Mouse (Mus musculus): ENCODE data around the gene Gpr37. TPM values are rescaled to one million over a fixed set of nuclear protein-coding genes. Genes with fewer than 3 reads are reported as not detected.

The Gpr37 gene
- under 1 TPM; 0.05 to 0.06 TPM for total RNA-seq (2021)

GRCm38 (mm10) chr6:25690629-25691028, at the start of gene Gpr37:
Gene Gpr37 (minus strand): TSS chr6:25690729.
- intact Hi-C loops (cut with DNase I): no loop called here
- DNase-seq (ENCODE audit: low spot score): no peak

- DNase-seq (ENCODE audit: low spot score): no peak
- intact Hi-C loops (cut with DNase I): no loop called here
Observed at GRCm38 (mm10) chr6:25736533-25736932, 46.0 kb upstream of the Gpr37 start.

- no peak for DNase-seq (ENCODE audit: low spot score)
Observed at GRCm38 (mm10) chr6:25726560-25726959, 36.0 kb upstream of the Gpr37 start.

GRCm38 (mm10) chr6:25710601-25711000, 20.1 kb upstream of the Gpr37 start:
- intact Hi-C loops (cut with DNase I): no loop called here

More at GRCm38 (mm10) chr6:25726560-25726959, 36.0 kb upstream of the Gpr37 start:
- intact Hi-C loops (cut with DNase I): no loop called here

GRCm38 (mm10) chr6:25709250-25709895, 18.8 kb upstream of the Gpr37 start:
- no peak for DNase-seq (ENCODE audit: low spot score)
- intact Hi-C loops (cut with DNase I): no loop called here

More at GRCm38 (mm10) chr6:25710601-25711000, 20.1 kb upstream of the Gpr37 start:
- DNase-seq (ENCODE audit: low spot score): no peak

- no peak for DNase-seq (ENCODE audit: low spot score)
- intact Hi-C loops (cut with DNase I): no loop called here
Observed at GRCm38 (mm10) chr6:25699956-25700355, 9.4 kb upstream of the Gpr37 start.

- intact Hi-C loops (cut with DNase I): no loop called here
- no peak for DNase-seq (ENCODE audit: low spot score)
Observed at GRCm38 (mm10) chr6:25690284-25690605, 284 bp downstream of the Gpr37 start.

GRCm38 (mm10) chr6:25689520-25690283, 827 bp downstream of the Gpr37 start:
- no peak for DNase-seq (ENCODE audit: low spot score)
- intact Hi-C loops (cut with DNase I): no loop called here

GRCm38 (mm10) chr6:25688927-25689519, 1.5 kb downstream of the Gpr37 start:
- intact Hi-C loops (cut with DNase I): no loop called here
- DNase-seq (ENCODE audit: low spot score): no peak

GRCm38 (mm10) chr6:25686760-25687200, 3.7 kb downstream of the Gpr37 start:
- no peak for DNase-seq (ENCODE audit: low spot score)
- intact Hi-C loops (cut with DNase I): no loop called here

- DNase-seq (ENCODE audit: low spot score): no peak
- intact Hi-C loops (cut with DNase I): no loop called here
Observed at GRCm38 (mm10) chr6:25684391-25684790, 6.1 kb downstream of the Gpr37 start.

GRCm38 (mm10) chr6:25675111-25675510, 15.4 kb downstream of the Gpr37 start:
- intact Hi-C loops (cut with DNase I): no loop called here
- no peak for DNase-seq (ENCODE audit: low spot score)

- DNase-seq (ENCODE audit: low spot score): no peak
- intact Hi-C loops (cut with DNase I): no loop called here
Observed at GRCm38 (mm10) chr6:25673801-25674200, 16.7 kb downstream of the Gpr37 start.

- intact Hi-C loops (cut with DNase I): no loop called here
- DNase-seq (ENCODE audit: low spot score): no peak
Observed at GRCm38 (mm10) chr6:25670150-25670549, 20.4 kb downstream of the Gpr37 start.

- no peak for DNase-seq (ENCODE audit: low spot score)
- intact Hi-C loops (cut with DNase I): no loop called here
Observed at GRCm38 (mm10) chr6:25663942-25664341, 26.6 kb downstream of the Gpr37 start.

GRCm38 (mm10) chr6:25659924-25660675, 30.4 kb downstream of the Gpr37 start:
- no peak for DNase-seq (ENCODE audit: low spot score)
- intact Hi-C loops (cut with DNase I): no loop called here
